Mouse (Mus musculus) brain, embryonic 14.5 days (tissue): ENCODE results near the gene Pdgfd.

Experiments used
- CTCF ChIP-seq: fragments of 200-500 bp; IDR thresholded peaks from 2 replicates; pipeline ENCODE4 v1.5.1; 2012; ENCODE audit warnings: inconsistent platforms, mild to moderate bottlenecking, moderate library complexity, borderline replicate concordance; ENCODE audit not compliant: insufficient read depth, insufficient read length; ENCODE audit errors: extremely low read depth
- POLR2A ChIP-seq: fragments of 200-500 bp; IDR thresholded peaks from 2 replicates; pipeline ENCODE4 v1.6.1; 2012; ENCODE audit warnings: mild to moderate bottlenecking, inconsistent platforms, borderline replicate concordance; ENCODE audit not compliant: poor library complexity, insufficient read depth, insufficient read length, severe bottlenecking; ENCODE audit errors: extremely low read depth

DNA sequence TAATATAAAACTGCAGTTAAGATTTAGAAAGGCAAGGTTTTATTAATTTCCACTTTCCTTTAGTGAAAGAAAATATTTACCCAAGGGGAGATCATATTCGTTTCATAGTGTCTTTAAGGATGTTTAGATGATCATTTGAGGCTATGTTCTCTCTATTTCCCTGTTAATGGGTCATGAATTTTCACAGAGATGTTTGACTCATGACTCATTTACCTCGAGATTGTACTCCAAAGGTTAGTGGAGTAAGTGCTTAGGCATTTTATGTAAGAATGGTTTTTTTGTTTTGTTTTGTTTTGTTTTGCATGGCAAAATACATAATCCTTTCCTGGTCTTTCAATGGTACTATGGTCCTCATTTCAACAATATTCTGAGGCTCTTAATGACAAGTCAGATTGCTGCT lies 167.9 kb downstream of the Pdgfd start:
- no peak for TF ChIP-seq CTCF
- TF ChIP-seq POLR2A: no peak
